Mouse (Mus musculus): ENCODE results near the gene Rapsn.

Gene Rapsn

GRCm38 (mm10) chr2:91053181-91053933, 17.9 kb downstream of the Rapsn start:
- DNase-seq (ENCODE audit: low read depth, low spot score), result no peak

DNA sequence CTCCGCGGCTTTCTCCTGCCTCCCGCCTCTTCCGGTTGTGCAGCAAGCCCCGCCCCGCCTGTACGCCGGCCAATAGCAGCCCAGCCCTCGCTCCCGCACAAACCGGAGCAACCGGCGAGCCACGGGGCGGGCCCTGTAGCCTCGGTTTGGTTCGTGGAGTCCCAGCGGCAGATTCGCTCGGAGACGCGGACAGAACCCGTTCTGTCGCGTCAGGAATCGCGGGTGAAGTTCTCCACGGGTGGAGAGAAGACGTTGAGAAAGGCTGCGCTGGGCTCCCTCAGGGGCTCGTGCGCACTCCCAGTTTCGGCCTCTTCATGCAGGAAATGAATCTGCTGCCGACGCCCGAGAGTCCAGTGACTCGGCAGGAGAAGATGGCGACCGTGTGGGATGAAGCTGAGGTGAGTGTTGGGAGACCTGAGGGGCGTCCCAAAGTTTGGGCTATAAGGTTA, 18.5 kb downstream of the Rapsn start, which contains the start of gene Psmc3:
Gene Psmc3, plus strand, starts transcription at position 76 of the 449 bp plus-strand sequence.
- DNase-seq (ENCODE audit: low read depth, low spot score), result peak; percentile 88

- no peak for DNase-seq (ENCODE audit: low read depth, low spot score)
Measured at GRCm38 (mm10) chr2:91058435-91058834, 23.0 kb downstream of the Rapsn start.

DNA sequence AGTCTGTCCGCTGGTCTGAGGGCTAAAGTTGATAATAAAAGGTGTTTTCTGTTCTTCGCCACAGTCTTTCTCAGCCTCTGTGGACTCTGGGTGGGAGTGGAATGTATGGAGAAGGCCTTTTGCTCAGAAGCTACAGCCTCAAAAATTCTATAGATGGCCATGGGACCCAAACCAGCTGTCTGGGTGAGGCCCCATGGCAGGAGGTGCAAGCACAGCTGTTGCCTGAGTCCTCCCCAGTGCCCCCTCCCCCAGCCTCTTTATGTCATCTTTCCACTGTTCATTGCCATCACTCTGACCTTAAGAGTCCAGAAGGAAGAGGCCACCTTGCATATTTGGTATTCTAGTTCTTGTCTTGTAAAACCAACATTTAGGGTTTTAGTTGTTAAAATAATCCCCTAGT, 24.0 kb downstream of the Rapsn start:
- no peak for DNase-seq (ENCODE audit: low read depth, low spot score)

GRCm38 (mm10) chr2:91060544-91061355, 25.3 kb downstream of the Rapsn start:
- peak; percentile 81 for DNase-seq (ENCODE audit: low read depth, low spot score)

DNA sequence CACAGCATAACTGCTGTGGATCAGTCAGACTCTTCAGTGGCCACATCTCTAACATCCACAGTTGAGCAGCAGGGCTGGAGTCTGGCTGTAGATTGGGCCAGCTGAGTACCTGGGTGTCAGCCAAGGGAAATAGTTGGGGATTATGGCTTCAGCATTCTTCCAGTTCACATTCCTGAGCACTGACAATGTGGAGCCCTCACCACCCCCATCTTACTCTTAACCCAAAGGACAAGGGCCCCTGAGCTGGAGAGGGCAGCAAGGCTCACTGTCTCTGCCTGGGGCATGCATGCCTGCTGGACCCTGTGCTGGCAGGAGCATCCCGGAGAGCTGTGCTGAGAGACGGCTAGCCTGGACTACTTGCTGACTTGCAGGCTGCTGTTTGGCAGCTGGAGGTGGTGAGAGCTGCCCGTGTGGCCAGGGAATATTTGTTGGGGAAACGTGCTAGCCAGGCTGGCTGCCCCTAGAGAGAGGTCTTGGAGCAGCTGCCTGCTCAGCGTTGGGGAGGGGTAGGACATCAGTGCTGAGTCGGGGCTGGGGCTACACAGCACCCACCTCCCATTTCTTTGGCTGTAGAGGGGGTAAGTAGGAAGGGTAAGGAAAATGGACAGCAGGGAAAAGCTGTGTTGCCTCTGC, 26.5 kb downstream of the Rapsn start:
- DNase-seq (ENCODE audit: low read depth, low spot score), result no peak

- no peak for DNase-seq (ENCODE audit: low read depth, low spot score)
Measured at GRCm38 (mm10) chr2:91062779-91063606, 27.6 kb downstream of the Rapsn start.

DNA sequence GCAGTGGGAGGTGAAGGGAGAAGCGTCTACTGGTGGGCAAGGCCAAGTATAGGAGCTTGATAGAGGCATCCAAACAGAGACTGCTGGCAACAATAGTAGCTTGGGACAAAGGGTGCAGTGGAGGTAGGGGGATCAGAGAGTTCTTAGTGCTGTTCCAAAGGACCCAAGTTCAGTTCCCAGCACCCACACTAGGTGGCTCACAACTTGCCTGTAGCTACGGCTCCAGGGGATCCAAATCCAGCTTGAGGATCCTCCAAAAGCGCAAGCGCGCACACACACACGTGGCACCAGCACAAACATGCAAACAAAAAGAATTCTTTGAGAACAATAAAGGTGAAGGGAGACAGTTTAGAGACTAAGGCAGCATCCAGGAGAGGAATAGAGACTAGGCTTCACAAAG, 28.8 kb downstream of the Rapsn start:
- peak; percentile 65 for DNase-seq (ENCODE audit: low read depth, low spot score)

DNA sequence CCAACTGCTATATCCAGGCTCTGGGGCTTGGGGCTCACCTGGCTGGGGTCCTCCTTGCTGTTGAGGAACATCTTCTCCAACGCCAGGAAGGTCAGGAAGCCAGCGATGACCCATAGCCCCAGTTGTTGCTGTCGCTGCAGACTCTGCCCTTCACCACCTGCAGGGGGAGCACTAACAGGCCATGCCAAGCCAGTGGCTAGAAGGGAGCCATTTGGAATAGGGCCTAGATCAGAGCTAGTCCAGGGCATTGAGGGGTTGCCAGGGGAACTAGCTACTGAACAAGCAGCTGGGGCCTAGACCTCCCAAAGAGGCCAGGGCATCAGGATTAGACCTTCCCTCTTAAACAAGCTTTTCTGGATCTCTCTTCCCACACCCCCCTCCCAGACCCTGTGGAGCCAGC, 30.1 kb downstream of the Rapsn start:
- DNase-seq (ENCODE audit: low read depth, low spot score), result peak; percentile 65

DNA sequence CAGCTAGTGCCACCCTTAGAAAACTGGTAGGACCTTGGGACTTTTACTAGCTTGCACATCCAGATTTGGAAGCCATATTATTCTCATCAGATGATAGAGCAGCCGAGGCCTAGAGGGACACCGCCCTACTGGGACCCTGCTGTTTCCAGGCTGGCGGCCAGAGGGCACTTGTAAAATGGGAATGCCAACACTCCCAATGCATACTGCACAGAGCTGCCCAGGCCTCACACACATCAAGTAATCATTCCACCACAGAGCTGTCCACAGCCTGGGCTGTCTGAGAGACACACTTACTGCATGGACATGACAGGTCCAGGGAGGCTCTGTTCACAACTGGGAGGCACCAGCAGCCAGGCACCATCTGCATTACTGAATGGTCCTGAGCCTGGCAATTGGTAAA, 31.0 kb downstream of the Rapsn start:
- DNase-seq (ENCODE audit: low read depth, low spot score), result no peak

- DNase-seq (ENCODE audit: low read depth, low spot score), result no peak
Measured at GRCm38 (mm10) chr2:91068162-91068871, 32.9 kb downstream of the Rapsn start.

GRCm38 (mm10) chr2:91068872-91069165, 33.4 kb downstream of the Rapsn start:
- no peak for DNase-seq (ENCODE audit: low read depth, low spot score)

DNA sequence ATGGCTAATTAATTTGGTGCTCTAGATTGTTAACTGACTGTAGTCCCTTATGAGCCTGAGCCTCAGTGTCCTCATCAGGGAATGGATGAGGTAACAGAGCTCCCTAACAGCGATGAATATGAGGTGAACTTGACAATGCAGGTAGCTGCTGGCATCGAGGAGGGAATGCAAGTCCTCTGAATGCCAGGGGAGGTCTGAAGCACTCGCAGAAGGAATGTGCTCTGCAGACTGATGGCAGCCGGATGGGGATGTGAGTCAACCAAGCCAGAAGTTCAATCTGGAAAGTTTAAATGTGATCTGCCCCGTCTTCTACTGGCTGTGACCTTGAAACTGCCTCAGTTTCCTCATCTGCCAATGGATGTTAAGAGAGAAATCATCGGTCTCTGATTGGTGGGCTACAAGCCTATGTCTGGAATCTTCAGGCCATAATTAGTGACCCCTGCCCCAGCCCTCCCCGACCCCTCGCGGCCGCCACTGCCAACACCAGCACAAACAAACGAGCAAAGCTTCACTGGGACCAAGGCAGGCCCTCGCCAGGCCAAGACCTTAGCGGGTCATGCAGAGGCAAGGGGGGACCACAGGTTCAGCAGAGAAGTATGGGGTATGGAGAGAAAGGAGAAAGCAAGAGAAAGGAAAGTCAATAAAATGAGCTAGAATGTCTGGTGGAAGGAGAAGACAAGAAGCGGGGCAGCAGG, 34.0 kb downstream of the Rapsn start:
- no peak for DNase-seq (ENCODE audit: low read depth, low spot score)

DNA sequence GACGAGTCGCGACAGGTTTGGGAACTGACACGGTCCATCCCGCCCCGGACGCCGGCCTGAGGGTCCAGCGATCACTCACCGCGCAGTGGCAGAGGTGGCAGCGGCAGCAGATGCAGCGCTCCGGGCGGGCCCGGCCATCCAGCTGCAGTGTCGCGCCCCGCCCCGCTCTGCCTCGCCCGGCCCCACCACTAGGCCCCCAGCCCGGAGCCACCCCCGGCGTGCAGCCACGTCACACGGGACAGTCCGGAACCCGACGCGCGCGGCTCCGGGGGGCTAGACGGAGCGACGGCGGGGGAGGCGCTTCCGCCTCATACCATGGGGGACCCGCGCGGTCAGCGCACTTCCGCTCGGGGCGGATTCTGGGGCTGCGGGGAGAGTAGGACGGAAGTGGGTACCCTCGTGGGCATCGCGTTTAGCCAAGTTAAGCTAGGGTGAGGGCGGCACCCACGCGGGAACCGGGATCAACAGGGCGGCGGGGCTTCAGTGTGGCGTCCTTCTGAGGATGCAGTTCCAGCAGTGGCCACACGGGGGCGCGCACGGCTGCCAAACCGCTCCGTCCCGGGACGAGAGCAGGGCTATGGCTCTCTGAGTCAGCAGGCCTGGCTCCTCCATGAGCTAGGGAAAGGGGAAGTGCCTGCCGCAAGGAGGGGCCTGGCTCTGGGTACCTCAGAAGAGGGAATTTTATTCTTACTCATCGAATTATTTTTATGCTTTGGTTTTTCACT, 34.8 kb downstream of the Rapsn start, which contains the start of gene Slc39a13:
Gene Slc39a13, minus strand, starts transcription at position 342 of the 725 bp plus-strand sequence.
- peak; percentile 94 for DNase-seq (ENCODE audit: low read depth, low spot score)

GRCm38 (mm10) chr2:91071059-91071458, 35.6 kb downstream of the Rapsn start:
- DNase-seq (ENCODE audit: low read depth, low spot score), result no peak

GRCm38 (mm10) chr2:91072092-91072491, 36.7 kb downstream of the Rapsn start:
- DNase-seq (ENCODE audit: low read depth, low spot score), result no peak

DNA sequence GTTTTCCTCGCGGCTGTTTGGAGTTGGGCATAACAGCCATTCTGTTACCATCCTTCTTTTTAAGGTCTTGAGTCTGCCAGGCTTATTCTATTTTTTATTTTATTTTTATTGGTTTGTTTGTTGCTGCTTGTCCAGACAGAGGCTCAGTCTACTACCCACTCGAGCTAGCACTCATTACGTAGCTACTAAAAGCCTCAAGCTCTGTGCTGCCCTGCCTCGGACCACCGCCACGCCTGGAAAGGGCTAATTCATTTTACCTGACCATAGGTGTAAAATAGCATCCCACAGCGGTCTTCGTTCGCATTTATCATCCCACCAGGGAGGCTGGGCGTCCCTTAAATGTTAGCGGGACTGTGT, 42.5 kb downstream of the Rapsn start:
- DNase-seq (ENCODE audit: low read depth, low spot score), result no peak

GRCm38 (mm10) chr2:91078314-91079025, 43.0 kb downstream of the Rapsn start:
- DNase-seq (ENCODE audit: low read depth, low spot score), result peak; percentile 27

DNA sequence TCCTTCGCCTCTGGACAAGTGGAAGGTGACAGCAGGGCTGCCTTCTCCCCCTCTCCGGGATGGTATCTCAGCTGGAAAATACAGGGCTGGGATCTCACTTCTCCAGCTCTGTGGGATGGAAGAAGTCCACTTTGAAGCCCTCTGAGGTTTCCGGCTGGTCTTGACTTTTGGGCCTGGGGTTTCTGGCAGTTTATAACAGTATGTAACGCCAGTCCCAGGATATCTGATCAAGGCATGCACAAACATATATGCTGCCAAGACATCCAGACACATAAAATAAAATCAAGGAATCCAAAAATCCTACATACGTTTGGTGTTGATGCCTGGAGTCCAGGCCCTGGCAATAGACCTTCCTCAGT, 43.6 kb downstream of the Rapsn start:
- DNase-seq (ENCODE audit: low read depth, low spot score), result no peak

Data from ES-CJ7 (cell line).